In the genomic region with DNA sequence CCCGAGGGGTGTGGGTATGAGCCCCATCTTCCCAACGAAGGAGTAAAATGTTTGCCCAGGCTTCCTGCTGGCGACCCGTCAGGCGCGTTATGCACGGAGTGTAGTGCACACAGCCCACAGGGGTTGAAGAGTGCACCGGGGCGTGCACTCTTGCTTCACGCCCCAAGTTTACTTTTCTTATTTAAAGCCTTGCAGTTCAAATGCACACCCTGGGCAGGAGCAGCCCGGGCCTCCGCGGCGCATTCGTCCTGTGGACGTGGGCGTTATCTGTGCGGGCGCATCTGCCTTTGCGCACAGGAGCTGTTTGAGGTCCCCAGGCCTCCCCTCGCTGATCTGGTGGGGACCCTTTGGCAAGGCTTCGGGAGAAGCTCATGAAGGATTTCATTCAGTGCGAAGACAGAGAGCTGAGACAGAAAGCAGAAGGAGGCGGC, we compare ENCODE assay signal across 8 mouse cellular contexts. TPM values are rescaled to one million over a fixed set of nuclear protein-coding genes. Genes with fewer than 3 reads are reported as not detected.
A peak's percentile ranks its signal among the peaks of the same experiment; 100 is the strongest.
DNase-seq lines count a peak whose midpoint lies in the region; ATAC-seq and TF ChIP-seq lines count a peak whose summit lies in the region.
"Had no signal": no experiment of that assay in that cellular context is flagged by ENCODE, and none has a peak within 500 bp of the region (broad histone marks: within the 10 kb centered on the region; RNA-seq: fewer than 3 reads in every experiment).

No protein-coding gene starts in this region.

- WGBS in lung, embryonic 15.5 days: under 1% methylated on average over 24 of the region's 24 CpGs
- WGBS in embryonic facial prominence, embryonic 10.5 days: under 1% methylated on average over 24 of the region's 24 CpGs
- 2% methylated on average over 24 of the region's 24 CpGs for WGBS in intestine, postnatal 0 days

- H3K4me2 ChIP-seq in lung, embryonic 15.5 days: peak overlapping the region; percentile 75
- peak overlapping the region; percentile 68 for H3K4me2 ChIP-seq in intestine, postnatal 0 days (replicated peaks; ENCODE audit: low read depth)

- peaks cover 60% of the 10 kb centered on the region for H3K27me3 ChIP-seq in lung, embryonic 15.5 days
- peaks cover 93% of the 10 kb centered on the region for H3K27me3 ChIP-seq in embryonic facial prominence, embryonic 10.5 days (replicated peaks; ENCODE audit: low read depth, poor library complexity, severe bottlenecking)
- peaks cover 56% of the 10 kb centered on the region for H3K27me3 ChIP-seq in intestine, postnatal 0 days (replicated peaks; ENCODE audit: control insufficient read depth, insufficient read depth, low read length)

- no peak for DNase-seq in lung, adult 18-20 months
- peak; percentile 49 for DNase-seq in embryonic facial prominence, embryonic 10.5 days (ENCODE audit: low spot score)
- DNase-seq in retina, postnatal 1 day: peak; percentile 35
- no peak for DNase-seq in gastrocnemius, adult 18-20 months (ENCODE audit: low spot score)
- DNase-seq in gastrocnemius, postnatal 10 days: no peak
- DNase-seq: adrenal gland, postnatal 14 days had no signal

- H3K36me3 ChIP-seq in lung, embryonic 15.5 days: no peaks in the 10 kb centered on the region
- no peaks in the 10 kb centered on the region for H3K36me3 ChIP-seq in embryonic facial prominence, embryonic 10.5 days (replicated peaks)
- H3K36me3 ChIP-seq in intestine, postnatal 0 days (ENCODE audit: control insufficient read depth, insufficient read depth): no peaks in the 10 kb centered on the region

- H3K9ac ChIP-seq in lung, embryonic 15.5 days: no peak overlapping the region
- H3K9ac ChIP-seq in intestine, postnatal 0 days (ENCODE audit: low read depth, low read length): no peak overlapping the region

- no peak overlapping the region for H3K27ac ChIP-seq in lung, embryonic 15.5 days
- no peak overlapping the region for H3K27ac ChIP-seq in embryonic facial prominence, embryonic 10.5 days (replicated peaks)
- H3K27ac ChIP-seq in intestine, postnatal 0 days (ENCODE audit: low read depth, low read length): no peak overlapping the region

- no peaks in the 10 kb centered on the region for H3K9me3 ChIP-seq in lung, embryonic 15.5 days
- no peaks in the 10 kb centered on the region for H3K9me3 ChIP-seq in embryonic facial prominence, embryonic 10.5 days
- H3K9me3 ChIP-seq in intestine, postnatal 0 days (ENCODE audit: control insufficient read depth): no peaks in the 10 kb centered on the region

- TF ChIP-seq CTCF in intestine, postnatal 0 days (IDR thresholded peaks at IDR 0.05; ENCODE audit: low read depth): no peak

- peak overlapping the region; percentile 50 for H3K4me3 ChIP-seq in lung, embryonic 15.5 days
- H3K4me3 ChIP-seq in embryonic facial prominence, embryonic 10.5 days: peak overlapping the region; percentile 58
- H3K4me3 ChIP-seq in intestine, postnatal 0 days (ENCODE audit: low read depth, low read length): peak overlapping the region; percentile 38; the same call in 1 of the 2 replicates

- ATAC-seq in lung, embryonic 15.5 days (ENCODE audit: borderline replicate concordance, extremely low read depth, low FRiP score, low TSS enrichment): no peak
- ATAC-seq in intestine, postnatal 0 days: 0 out of 2 replicates have a peak, but pooled peaks have one; percentile 19

- H3K4me1 ChIP-seq in lung, embryonic 15.5 days: peaks cover 6% of the 10 kb centered on the region
- peaks cover 19% of the 10 kb centered on the region for H3K4me1 ChIP-seq in embryonic facial prominence, embryonic 10.5 days
- no peaks in the 10 kb centered on the region for H3K4me1 ChIP-seq in intestine, postnatal 0 days (replicated peaks; ENCODE audit: control insufficient read depth, insufficient read depth, low read length)

RNA-seq across cellular contexts. Expression of a gene that starts 0.8 kb away (rescaled TPM):
- polyA plus RNA-seq in lung, embryonic 15.5 days (2015; fragmentation: Nextera tagmentation; extraction: Ambion mirVana): 0.89 and 1.3 TPM in 2 replicates
- 0.25 and 0.72 TPM in 2 replicates for polyA plus RNA-seq in embryonic facial prominence, embryonic 10.5 days (2016; fragmentation: Nextera tagmentation; extraction: Ambion mirVana)
- polyA plus RNA-seq in intestine, postnatal 0 days (2015; fragmentation: Nextera tagmentation; extraction: Ambion mirVana): 0.46 and 0.50 TPM in 2 replicates
- total RNA-seq in gastrocnemius, adult 18-20 months (2021): not detected
- under 1 TPM; 0.21 to 0.43 TPM for total RNA-seq in gastrocnemius, postnatal 10 days (2021)
- total RNA-seq: adrenal gland, postnatal 14 days had no signal

RNA-seq across cellular contexts. Expression of a gene that starts 0.8 kb away (rescaled TPM):
- polyA plus RNA-seq in lung, embryonic 15.5 days (2015; fragmentation: Nextera tagmentation; extraction: Ambion mirVana): 8.0 and 10.7 TPM in 2 replicates
- polyA plus RNA-seq in embryonic facial prominence, embryonic 10.5 days (2016; fragmentation: Nextera tagmentation; extraction: Ambion mirVana): 12.2 and 16.1 TPM in 2 replicates
- 1.0 and 1.4 TPM in 2 replicates for polyA plus RNA-seq in intestine, postnatal 0 days (2015; fragmentation: Nextera tagmentation; extraction: Ambion mirVana)
- under 1 TPM in 1 of 2 experiments, not detected in 1; 0.14 TPM for total RNA-seq in gastrocnemius, adult 18-20 months (2021)
- under 1 TPM; 0.16 to 0.50 TPM for total RNA-seq in gastrocnemius, postnatal 10 days (2021)

RNA-seq across cellular contexts. Expression of a gene that starts 10.1 kb away (rescaled TPM):
- 18.5 and 23.1 TPM in 2 replicates for polyA plus RNA-seq in lung, embryonic 15.5 days (2015; fragmentation: Nextera tagmentation; extraction: Ambion mirVana)
- polyA plus RNA-seq in embryonic facial prominence, embryonic 10.5 days (2016; fragmentation: Nextera tagmentation; extraction: Ambion mirVana): 17.6 and 23.7 TPM in 2 replicates
- polyA plus RNA-seq in intestine, postnatal 0 days (2015; fragmentation: Nextera tagmentation; extraction: Ambion mirVana): 17.1 and 25.2 TPM in 2 replicates
- total RNA-seq in gastrocnemius, adult 18-20 months (2021): 1 to 10 TPM in 1 of 2 experiments, under 1 TPM in 1; 0.64 to 1.1 TPM
- 1 to 10 TPM in 1 of 2 experiments, under 1 TPM in 1; 0.52 to 2.8 TPM for total RNA-seq in gastrocnemius, postnatal 10 days (2021)

Comparison
In these comparisons a context has a peak if more than half of its experiments do, and no peak if none do; other contexts are left out.
1. DNase-seq: peak in embryonic facial prominence, embryonic 10.5 days (single experiment) and retina, postnatal 1 day (single experiment); none in lung, adult 18-20 months (0 of 2), gastrocnemius, adult 18-20 months (single experiment) and gastrocnemius, postnatal 10 days (single experiment).
2. Peak in every context shown above with its lines, with median percentiles within 50 percentile points of each other: H3K4me3 ChIP-seq.